Mouse (Mus musculus): ENCODE data around the gene Stub1. TPM values are rescaled to one million over a fixed set of nuclear protein-coding genes. Genes with fewer than 3 reads are reported as not detected.
"Not testable (repeated sequence)": the region's sequence is repeated elsewhere in the genome, so short reads cannot be mapped to it uniquely, and the experiment has no call there.

The Stub1 gene
- total RNA-seq, 2 experiments from 2014 or later = 171 to 173 TPM

GRCm38 (mm10) chr17:25827546-25828222 lies 5.5 kb downstream of the Stub1 start:
- DNase-seq (ENCODE audit: low spot score in 2 of 2) = no peak
- intact Hi-C loops (cut with DNase I) = no loop called here

- intact Hi-C loops (cut with DNase I) = no loop called here
- no peak for DNase-seq (ENCODE audit: low spot score in 2 of 2)
Measured at GRCm38 (mm10) chr17:25827011-25827410, 6.2 kb downstream of the Stub1 start.

- DNase-seq (ENCODE audit: low spot score in 2 of 2) = no peak
- intact Hi-C loops (cut with DNase I) = loop anchor here (2.0 kb wide), 1 partner anchor 41 kb away; the partner anchor contains the start of gene Haghl
Measured at GRCm38 (mm10) chr17:25825984-25826570, 7.1 kb downstream of the Stub1 start.

- intact Hi-C loops (cut with DNase I) = loop anchor here (2.0 kb wide), 1 partner anchor 41 kb away; the partner anchor contains the start of gene Haghl
- no peak for DNase-seq (ENCODE audit: low spot score in 2 of 2)
Measured at GRCm38 (mm10) chr17:25825311-25825710, 7.9 kb downstream of the Stub1 start.

GRCm38 (mm10) chr17:25824362-25825142 lies 8.7 kb downstream of the Stub1 start:
- DNase-seq (ENCODE audit: low spot score in 2 of 2) = no peak
- intact Hi-C loops (cut with DNase I) = loop anchor here (2.0 kb wide), 1 partner anchor 40 kb away; the partner anchor contains the start of gene Haghl

- peak; percentile 80 to 89 for DNase-seq (ENCODE audit: low spot score in 2 of 2)
- intact Hi-C loops (cut with DNase I) = loop anchor here (1.0 kb wide), 1 partner anchor 10 kb away; no protein-coding TSS in a partner anchor
Measured at GRCm38 (mm10) chr17:25823452-25823851, 9.8 kb downstream of the Stub1 start, which contains the start of gene Wdr24. TSS of gene Wdr24 (plus strand) at chr17:25823627.

GRCm38 (mm10) chr17:25818851-25819780 lies 14.1 kb downstream of the Stub1 start:
- no peak for DNase-seq (ENCODE audit: low spot score in 2 of 2)
- intact Hi-C loops (cut with DNase I) = no loop called here

GRCm38 (mm10) chr17:25817662-25818061 lies 15.5 kb downstream of the Stub1 start:
- intact Hi-C loops (cut with DNase I) = no loop called here
- no peak for DNase-seq (ENCODE audit: low spot score in 2 of 2)

- intact Hi-C loops (cut with DNase I) = loop anchor here (1.0 kb wide), 1 partner anchor 10 kb away; the partner anchor contains the start of gene Wdr24
- DNase-seq (ENCODE audit: low spot score in 2 of 2) = peak; percentile 86 to 96
Measured at GRCm38 (mm10) chr17:25813471-25813870, 19.7 kb downstream of the Stub1 start.

- intact Hi-C loops (cut with DNase I) = no loop called here
- DNase-seq (ENCODE audit: low spot score in 2 of 2) = no peak
Measured at GRCm38 (mm10) chr17:25810890-25811289, 22.3 kb downstream of the Stub1 start.

GRCm38 (mm10) chr17:25809606-25810340 lies 23.4 kb downstream of the Stub1 start:
- intact Hi-C loops (cut with DNase I) = loop anchor here (5.0 kb wide), 1 partner anchor 252 kb away; no protein-coding TSS in a partner anchor
- DNase-seq (ENCODE audit: low spot score in 2 of 2) = peak in 1 of 2 experiments; percentile 60

GRCm38 (mm10) chr17:25808789-25809605 lies 24.2 kb downstream of the Stub1 start, which contains the start of gene Fbxl16:
TSS of gene Fbxl16 (plus strand) at chr17:25809085.
- DNase-seq (ENCODE audit: low spot score in 2 of 2) = peak; percentile 92 to 95
- intact Hi-C loops (cut with DNase I) = loop anchor here (5.0 kb wide), 1 partner anchor 252 kb away; no protein-coding TSS in a partner anchor

- intact Hi-C loops (cut with DNase I) = loop anchor here (5.0 kb wide), 1 partner anchor 251 kb away; no protein-coding TSS in a partner anchor
- DNase-seq (ENCODE audit: low spot score in 2 of 2) = no peak
Measured at GRCm38 (mm10) chr17:25808028-25808427, 25.2 kb downstream of the Stub1 start.

- DNase-seq (ENCODE audit: low spot score in 2 of 2) = not testable (repeated sequence)
- intact Hi-C loops (cut with DNase I) = loop anchor here (5.0 kb wide), 1 partner anchor 250 kb away; no protein-coding TSS in a partner anchor
Measured at GRCm38 (mm10) chr17:25807452-25807851, 25.8 kb downstream of the Stub1 start.

- intact Hi-C loops (cut with DNase I) = loop anchor here (5.0 kb wide), 1 partner anchor 249 kb away; no protein-coding TSS in a partner anchor
- DNase-seq (ENCODE audit: low spot score in 2 of 2) = no peak
Measured at GRCm38 (mm10) chr17:25806507-25806906, 26.7 kb downstream of the Stub1 start.

GRCm38 (mm10) chr17:25802825-25803517 lies 30.2 kb downstream of the Stub1 start:
- intact Hi-C loops (cut with DNase I) = loop anchor here (5.0 kb wide), 2 partner anchors 41 to 236 kb away; no protein-coding TSS in a partner anchor
- peak; percentile 88 to 94 for DNase-seq (ENCODE audit: low spot score in 2 of 2)
